Mouse (Mus musculus) liver, embryonic 11.5 days (tissue): ENCODE measurements around the gene Nrarp. TPM values are rescaled to one million over a fixed set of nuclear protein-coding genes. Genes with fewer than 3 reads are reported as not detected.

Experiments used
- ATAC-seq: fragments of 200-750 bp; cut with Nextera tagmentation; replicated peaks from 2 replicates; pipeline ENCODE4 v1.8.0; 2017; ENCODE audit warnings: moderate number of reproducible peaks, mild to moderate bottlenecking, moderate TSS enrichment, moderate library complexity; ENCODE audit not compliant: low FRiP score
- DNase-seq: peaks from one replicate; pipeline ENCODE4 v3.0.0-alpha.2; 2017; ENCODE audit warnings: low spot score
- H3K27ac ChIP-seq: fragments of 300-500 bp; sonication (generic); 2 replicates; pipeline ENCODE4 v1.5.1; 2014; ENCODE audit warnings: mild to moderate bottlenecking, low read depth, low read length, control low read depth
- H3K27me3 ChIP-seq: fragments of 300-500 bp; sonication (generic); replicated peaks from 2 replicates; pipeline ENCODE4 v1.6.1; 2014; ENCODE audit warnings: low read length, mixed read lengths; ENCODE audit not compliant: control insufficient read depth, insufficient read depth
- H3K36me3 ChIP-seq: fragments of 300-500 bp; sonication (generic); 2 replicates; pipeline ENCODE4 v1.6.1; 2014; ENCODE audit warnings: mild to moderate bottlenecking, low read length, moderate library complexity, mixed read lengths; ENCODE audit not compliant: control insufficient read depth, insufficient read depth
- H3K4me1 ChIP-seq: fragments of 300-500 bp; sonication (generic); replicated peaks from 2 replicates; pipeline ENCODE4 v1.6.1; 2014; ENCODE audit warnings: low read length, mixed read lengths; ENCODE audit not compliant: control insufficient read depth, insufficient read depth
- H3K4me2 ChIP-seq: fragments of 300-500 bp; sonication (generic); 2 replicates; pipeline ENCODE4 v1.6.1; 2014; ENCODE audit warnings: mild to moderate bottlenecking, control low read depth, moderate library complexity
- H3K4me3 ChIP-seq: fragments of 300-500 bp; sonication (generic); 2 replicates; pipeline ENCODE4 v1.5.1; 2014; ENCODE audit warnings: low read depth, low read length, control low read depth
- H3K9ac ChIP-seq: fragments of 300-500 bp; sonication (generic); 2 replicates; pipeline ENCODE4 v1.6.1; 2014; ENCODE audit warnings: low read depth, low read length, control low read depth
- H3K9me3 ChIP-seq: fragments of 300-500 bp; sonication (generic); 2 replicates; pipeline ENCODE4 v1.6.1; 2016; ENCODE audit warnings: low read length, inconsistent platforms, mixed read lengths; ENCODE audit not compliant: control insufficient read depth
- WGBS: fragments of 180-500 bp; shearing (Covaris S2); extraction: QIAGEN DNeasy Blood & Tissue Kit; methylation state at CpG from one replicate; pipeline ENCODE4 v1.1.7; 2014; 5-methylcytosine and 5-hydroxymethylcytosine counted together
- polyA plus RNA-seq: library from polyadenylated mRNA; unstranded; fragments of >200 nt; fragmentation: Nextera tagmentation; extraction: Ambion mirVana; gene quantifications from 2 replicates; pipeline ENCODE4 v1.2.1, GENCODE M21; 2014

The Nrarp gene
- polyA plus RNA-seq, 1 experiment from 2014 or later: 6.5 TPM

DNA sequence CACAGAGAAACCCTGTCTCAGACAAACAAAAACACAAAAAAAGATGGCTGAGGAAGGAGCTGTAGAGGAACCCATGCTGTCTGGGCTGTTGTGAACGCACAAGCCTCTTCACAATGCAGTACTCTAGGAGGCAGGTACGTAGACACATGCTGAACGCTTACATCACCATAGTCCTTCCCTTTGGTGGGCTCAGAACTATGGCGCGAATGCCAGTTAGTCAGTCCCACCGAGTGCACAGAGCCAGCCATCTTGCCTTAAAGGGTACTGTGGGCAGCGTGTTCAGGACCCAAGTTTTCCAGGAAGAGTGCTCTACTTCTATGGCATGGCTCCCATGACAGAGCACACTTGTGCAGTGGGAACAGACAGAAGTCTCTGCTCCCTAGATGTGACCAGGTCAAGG lies 3.9 kb downstream of the Nrarp start:
- H3K4me2 ChIP-seq: no peak overlapping the region
- peaks cover 12% of the 10 kb centered on the region for H3K4me1 ChIP-seq
- no peak for ATAC-seq
- no peak overlapping the region for H3K27ac ChIP-seq
- H3K9me3 ChIP-seq: no peaks in the 10 kb centered on the region
- H3K4me3 ChIP-seq: no peak overlapping the region
- DNase-seq: no peak
- no peak overlapping the region for H3K9ac ChIP-seq
- H3K36me3 ChIP-seq: no peaks in the 10 kb centered on the region
- 91% methylated on average over 7 of the region's 7 CpGs for WGBS
- peaks cover 56% of the 10 kb centered on the region for H3K27me3 ChIP-seq

DNA sequence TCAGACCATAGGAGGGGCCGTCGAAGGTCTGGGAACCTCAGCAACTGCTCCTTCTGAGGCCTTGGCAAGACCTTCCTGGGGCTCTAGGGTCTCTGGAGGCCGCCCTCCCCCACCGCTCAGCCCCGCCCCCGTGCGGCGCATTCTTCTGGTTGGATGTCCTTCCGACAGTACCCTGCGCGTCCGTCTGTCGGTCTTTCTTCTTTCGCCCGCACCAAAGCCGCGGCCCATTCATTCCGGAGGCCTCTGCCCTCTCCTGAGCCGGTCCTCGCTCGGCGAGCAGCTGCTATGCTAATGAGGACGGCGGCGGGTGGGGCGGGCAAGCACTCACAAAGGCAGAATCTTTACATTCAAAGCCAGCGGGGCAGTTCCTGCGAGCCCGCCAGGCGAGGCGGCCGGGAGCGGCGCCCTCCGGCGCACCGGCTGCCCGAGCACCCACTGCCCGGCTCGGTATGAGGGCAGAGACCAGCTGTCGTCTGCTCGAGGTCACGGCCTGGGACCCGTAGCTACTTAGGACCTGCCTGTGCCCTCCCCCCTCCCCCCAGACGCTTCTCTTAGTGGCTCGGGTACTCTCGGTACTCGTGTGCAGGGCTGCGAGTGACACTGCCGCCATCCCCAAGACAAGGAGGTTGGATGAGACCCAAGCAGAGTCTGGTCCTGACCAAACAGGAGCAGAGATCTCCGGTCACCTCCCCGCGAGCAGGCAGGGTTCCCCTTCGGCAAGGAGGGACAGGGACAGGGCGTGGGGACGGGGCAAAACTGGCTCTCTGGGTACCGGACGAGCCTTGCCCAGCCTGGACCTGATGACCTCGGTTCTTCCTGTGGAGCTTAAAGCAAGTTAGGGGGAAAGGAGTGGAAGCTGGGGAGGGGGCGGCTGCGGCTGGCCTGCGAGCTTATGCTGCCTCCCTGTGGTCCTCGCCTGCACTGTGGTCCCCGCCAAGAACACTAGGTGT lies 5.3 kb downstream of the Nrarp start:
- Histone ChIP-seq H3K9me3 (no peaks in the 10 kb centered on the region), H3K4me1 (peaks cover 5% of the 10 kb centered on the region), H3K27me3 (peaks cover 45% of the 10 kb centered on the region), H3K36me3 (no peaks in the 10 kb centered on the region), H3K9ac (peak overlapping the region; percentile 54), H3K4me3 (peak overlapping the region; percentile 51), H3K4me2 (peak overlapping the region; percentile 79), H3K27ac (0 out of 2 replicates have a peak overlapping the region, but pooled peaks have one; percentile 29)
- DNase-seq: peak; percentile 64
- ATAC-seq: peak; percentile 38; the same call in 1 of the 2 replicates
- 1% methylated on average over 63 of the region's 64 CpGs for WGBS

DNA sequence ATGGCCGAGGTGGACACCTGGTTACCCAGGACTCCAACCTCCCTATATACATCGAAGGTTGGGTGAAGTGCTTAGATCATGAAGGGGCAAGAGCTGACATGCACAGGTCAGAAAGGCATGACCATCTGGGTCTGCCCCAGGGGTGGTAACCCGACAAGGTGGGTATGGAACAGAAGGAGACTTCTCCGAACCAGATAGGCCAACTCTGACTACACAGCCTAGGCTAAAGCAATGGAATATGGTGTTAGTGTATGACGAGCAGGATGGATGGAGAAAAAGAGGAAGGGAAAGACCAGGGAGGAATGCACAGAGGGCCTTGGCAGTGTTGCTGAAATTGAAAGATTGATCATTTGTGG lies 6.0 kb downstream of the Nrarp start:
- WGBS: 36% methylated on average over 5 of the region's 5 CpGs
- H3K4me3 ChIP-seq: peak overlapping the region; percentile 51; the same call in 1 of the 2 replicates
- peaks cover 5% of the 10 kb centered on the region for H3K4me1 ChIP-seq
- no peaks in the 10 kb centered on the region for H3K36me3 ChIP-seq
- ATAC-seq (no peak), DNase-seq (no peak)
- H3K27me3 ChIP-seq: peaks cover 38% of the 10 kb centered on the region
- H3K4me2 ChIP-seq: peak overlapping the region; percentile 79
- H3K9me3 ChIP-seq: no peaks in the 10 kb centered on the region
- H3K27ac ChIP-seq: no peak overlapping the region
- no peak overlapping the region for H3K9ac ChIP-seq

DNA sequence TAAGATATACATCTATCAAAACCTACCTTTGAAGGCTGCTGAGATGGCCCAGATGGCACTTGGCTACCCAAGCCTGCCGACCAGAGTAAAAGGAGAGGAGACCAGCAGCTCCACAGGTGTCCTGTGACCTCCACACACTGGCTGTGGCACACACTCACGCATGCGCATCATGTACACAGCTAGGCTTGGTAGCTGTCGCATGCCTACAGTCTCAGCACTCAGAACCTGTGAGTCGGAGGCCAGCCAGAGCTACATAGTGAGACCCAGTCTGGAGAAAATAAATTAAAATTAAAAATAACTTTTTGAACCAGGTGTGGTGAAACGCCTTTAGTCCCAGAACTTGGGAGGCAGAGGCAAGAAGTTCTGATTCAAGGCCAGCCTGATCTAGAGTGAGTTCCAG lies 7.3 kb downstream of the Nrarp start:
- ATAC-seq (no peak), DNase-seq (no peak)
- Histone ChIP-seq H3K27me3 (peaks cover 28% of the 10 kb centered on the region), H3K9ac (no peak overlapping the region), H3K36me3 (no peaks in the 10 kb centered on the region), H3K4me2 (no peak overlapping the region), H3K27ac (no peak overlapping the region), H3K9me3 (no peaks in the 10 kb centered on the region), H3K4me1 (peaks cover 2% of the 10 kb centered on the region), H3K4me3 (no peak overlapping the region)
- WGBS: 83% methylated on average over 6 of the region's 6 CpGs

DNA sequence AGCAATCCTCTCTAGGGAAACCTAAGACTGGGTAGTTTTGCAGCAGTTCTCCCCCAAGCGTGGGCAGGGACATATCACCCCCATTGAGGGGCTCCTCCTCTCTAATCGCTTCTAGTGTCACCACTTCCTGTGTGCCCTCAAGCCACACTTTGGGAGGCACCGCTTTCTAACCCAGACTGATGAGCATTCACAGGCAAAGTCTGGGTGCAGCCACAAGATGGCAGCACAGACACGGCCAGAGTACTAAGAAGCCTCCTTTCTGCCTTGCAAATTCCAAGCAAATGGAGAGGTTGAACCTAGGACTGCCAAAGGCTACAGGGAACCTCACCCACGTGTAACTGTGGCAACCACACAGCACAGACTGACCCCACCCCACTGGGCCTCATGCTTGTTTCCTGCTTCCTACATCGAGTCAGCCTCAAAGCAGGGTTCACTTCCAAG lies 12.8 kb downstream of the Nrarp start:
- H3K4me1 ChIP-seq: peaks cover 40% of the 10 kb centered on the region
- DNase-seq: peak; percentile 78
- 3% methylated on average over 6 of the region's 6 CpGs for WGBS

DNA sequence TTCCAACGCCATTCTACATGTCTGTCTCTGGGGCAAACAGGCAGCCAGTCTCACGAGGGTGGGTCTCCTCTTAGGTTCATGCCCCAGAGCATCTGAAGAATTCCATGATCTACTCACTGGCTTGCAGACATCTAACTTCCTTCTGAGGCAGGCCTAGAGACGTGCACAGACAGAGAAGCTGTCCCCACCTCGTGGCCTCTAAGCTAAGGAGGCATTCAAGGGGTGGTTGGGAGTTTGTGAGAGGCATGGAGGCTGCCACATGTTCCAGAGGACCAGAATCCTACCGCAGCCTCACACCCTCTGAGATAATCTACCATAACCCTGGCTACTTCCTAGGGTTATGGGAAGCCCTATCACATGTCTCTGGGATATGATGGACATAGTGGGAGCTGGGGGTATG lies 13.4 kb downstream of the Nrarp start:
- Histone ChIP-seq H3K4me3 (peak overlapping the region; percentile 62), H3K9ac (peak overlapping the region; percentile 75), H3K36me3 (0 out of 2 replicates have a peak, but pooled peaks cover 2% of the 10 kb centered on the region), H3K4me2 (peak overlapping the region; percentile 84), H3K27me3 (no peaks in the 10 kb centered on the region; the same call in 1 of the 2 replicates), H3K27ac (peak overlapping the region; percentile 92), H3K9me3 (no peaks in the 10 kb centered on the region), H3K4me1 (peaks cover 40% of the 10 kb centered on the region)
- ATAC-seq (no peak), DNase-seq (no peak)
- WGBS: 54% methylated on average over 5 of the region's 5 CpGs

More for the DNA sequence above, 12.8 kb downstream of the Nrarp start:
- ATAC-seq: peak; percentile 21
- Histone ChIP-seq H3K9ac (peak overlapping the region; percentile 75; the same call in 1 of the 2 replicates), H3K9me3 (no peaks in the 10 kb centered on the region), H3K27ac (peak overlapping the region; percentile 92; the same call in 1 of the 2 replicates), H3K4me2 (peak overlapping the region; percentile 84), H3K27me3 (no peaks in the 10 kb centered on the region; the same call in 1 of the 2 replicates), H3K4me3 (peak overlapping the region; percentile 14; the same call in 1 of the 2 replicates), H3K36me3 (0 out of 2 replicates have a peak, but pooled peaks cover 2% of the 10 kb centered on the region)

DNA sequence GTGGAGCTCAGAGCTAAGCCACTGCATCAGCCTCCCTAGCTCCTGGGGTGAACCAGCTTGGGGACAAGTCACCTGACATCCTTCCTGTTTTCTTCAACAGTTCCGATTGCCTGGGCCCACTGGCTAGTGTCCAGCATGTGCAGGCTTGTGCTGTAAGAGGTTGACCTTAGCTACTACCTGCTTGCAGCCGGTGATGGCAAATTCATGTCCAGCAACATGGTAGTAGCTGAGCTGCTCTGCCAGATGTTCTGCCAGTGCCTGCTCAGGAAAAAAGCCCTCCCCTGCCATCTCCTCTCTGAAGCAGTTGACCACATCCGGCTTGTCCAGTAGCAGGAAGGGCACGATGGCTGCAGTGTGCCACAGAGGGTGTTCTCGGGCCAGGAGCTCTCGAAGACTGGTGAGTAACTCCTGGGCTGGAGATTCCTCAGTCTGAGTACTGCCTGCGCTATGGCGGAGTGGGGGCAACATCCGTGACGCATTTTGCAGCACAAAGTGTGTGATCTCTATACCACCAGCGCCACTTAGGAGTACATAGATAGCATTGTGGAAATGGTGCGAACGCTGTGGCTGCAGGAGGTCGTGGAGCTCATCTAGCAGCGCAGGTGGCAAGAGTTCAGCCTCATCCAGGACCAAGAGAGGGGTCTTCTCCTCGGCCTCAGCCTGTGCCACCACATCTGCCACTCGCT lies 14.1 kb downstream of the Nrarp start:
- Histone ChIP-seq H3K4me1 (peaks cover 40% of the 10 kb centered on the region), H3K27ac (peak overlapping the region; percentile 92), H3K9ac (peak overlapping the region; percentile 75), H3K36me3 (peaks cover 7% of the 10 kb centered on the region), H3K4me3 (peak overlapping the region; percentile 62), H3K4me2 (peak overlapping the region; percentile 84), H3K27me3 (no peaks in the 10 kb centered on the region; the same call in 1 of the 2 replicates), H3K9me3 (no peaks in the 10 kb centered on the region)
- DNase-seq: no peak
- WGBS: 53% methylated on average over 17 of the region's 17 CpGs
- ATAC-seq: no peak
